Mouse (Mus musculus): ENCODE data around the gene Dll3.

DNA sequence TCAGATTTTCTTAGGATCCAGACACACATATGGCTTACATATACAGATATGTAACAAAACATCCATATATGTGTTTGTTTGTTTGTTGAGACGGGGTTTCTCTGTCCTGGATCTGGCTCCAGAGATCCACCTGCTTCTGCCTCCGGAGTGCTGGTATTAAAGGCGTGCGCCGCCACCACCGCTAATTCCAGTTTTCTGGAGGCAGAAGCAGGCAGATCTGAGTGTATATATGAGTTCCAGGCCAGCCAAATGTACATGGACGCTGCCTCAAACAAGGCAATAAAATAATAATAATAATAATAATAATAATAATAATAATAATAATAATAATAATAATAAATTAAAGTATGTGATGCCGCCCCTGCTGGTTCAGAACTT is 24.8 kb downstream of the Dll3 start:
- no peak for TF ChIP-seq CTCF (IDR thresholded peaks at IDR 0.05; ENCODE audit: extremely low read depth, insufficient read depth, low read length)
- no peak for TF ChIP-seq POLR2A (IDR thresholded peaks at IDR 0.05; ENCODE audit: extremely low read depth, insufficient read depth, low read length)

All from cortical plate, adult 2 months (tissue).